Mouse (Mus musculus): ENCODE measurements around the gene Edem3.

GRCm38 (mm10) chr1:151752946-151753345 is 2.2 kb upstream of the Edem3 start:
- TF ChIP-seq POLR2A (IDR thresholded peaks at IDR 0.05; ENCODE audit: low read depth, low read length) (no peak), CTCF (IDR thresholded peaks at IDR 0.05; ENCODE audit: extremely low read depth, insufficient read depth, insufficient read length, insufficient replicate concordance) (no peak)
